Mouse (Mus musculus): ENCODE measurements at regions not wholly inside any gene's neighbourhood (a gene's known extent, or its start where the extent isn't known, plus 50 kb on each side); places are given as distances from the start of the nearest gene placed in this dataset.
A peak's percentile ranks its signal among the peaks of the same experiment; 100 is the strongest.

- no peak for DNase-seq (ENCODE audit: low spot score in 2 of 2)
Measured at GRCm38 (mm10) chr13:113736468-113736867, 57.8 kb upstream of the Arl15 start.

- no peak for DNase-seq (ENCODE audit: low spot score in 2 of 2)
Measured at GRCm38 (mm10) chr13:113735611-113736285, 58.6 kb upstream of the Arl15 start.

- DNase-seq (ENCODE audit: low spot score in 2 of 2) = peak; percentile 26 to 47
Measured at GRCm38 (mm10) chr13:113734134-113734794, 60.0 kb upstream of the Arl15 start.

GRCm38 (mm10) chr13:113733734-113734133, 60.6 kb upstream of the Arl15 start:
- DNase-seq (ENCODE audit: low spot score in 2 of 2) = no peak

- no peak for DNase-seq (ENCODE audit: low spot score in 2 of 2)
Measured at GRCm38 (mm10) chr13:113730776-113731400, 63.4 kb upstream of the Arl15 start.

- no peak for DNase-seq (ENCODE audit: low spot score in 2 of 2)
Measured at GRCm38 (mm10) chr13:113730062-113730775, 64.1 kb upstream of the Arl15 start.

- no peak for DNase-seq (ENCODE audit: low spot score in 2 of 2)
Measured at GRCm38 (mm10) chr13:113729574-113729973, 64.7 kb upstream of the Arl15 start.

GRCm38 (mm10) chr13:113728111-113728510, 64.6 kb upstream of the Hspb3 start:
- no peak for DNase-seq (ENCODE audit: low spot score in 2 of 2)

GRCm38 (mm10) chr13:113724881-113725837, 61.7 kb upstream of the Hspb3 start:
- DNase-seq (ENCODE audit: low spot score in 2 of 2) = no peak

- DNase-seq (ENCODE audit: low spot score in 2 of 2) = no peak
Measured at GRCm38 (mm10) chr13:113715231-113715630, 51.8 kb upstream of the Hspb3 start.

- no peak for DNase-seq (ENCODE audit: low spot score in 2 of 2)
Measured at GRCm38 (mm10) chr13:113713844-113714243, 50.4 kb upstream of the Hspb3 start.

Data from right cerebral cortex, postnatal 36 days (tissue).